Mouse (Mus musculus): ENCODE measurements around the gene Etnk1. TPM values are rescaled to one million over a fixed set of nuclear protein-coding genes. Genes with fewer than 3 reads are reported as not detected.

Etnk1 gene
- total RNA-seq, 2 experiments from 2014 or later = 28.5 to 29.4 TPM

DNA sequence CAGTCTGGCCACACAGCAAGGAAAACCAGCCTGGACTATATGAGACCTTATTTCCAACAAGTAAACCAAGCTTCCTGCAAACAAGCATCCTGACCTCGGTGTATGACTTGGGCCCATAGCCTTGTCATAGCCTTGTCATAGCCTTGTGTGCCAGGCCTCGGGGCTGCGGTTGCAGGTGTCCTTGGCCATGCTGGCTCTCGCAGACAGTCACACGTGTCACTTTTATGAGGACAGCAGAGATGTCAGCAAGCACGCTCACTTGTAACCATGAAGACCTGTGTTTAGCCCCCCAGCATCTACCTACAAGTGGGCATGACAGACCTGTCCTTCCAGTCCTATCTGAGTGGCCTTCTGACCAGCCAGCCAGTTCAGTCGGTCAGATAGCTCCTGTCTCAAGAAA lies 31.4 kb downstream of the Etnk1 start:
- intact Hi-C loops (cut with DNase I) = no loop called here
- no peak for DNase-seq

GRCm38 (mm10) chr6:143203097-143203496 lies 36.1 kb downstream of the Etnk1 start:
- intact Hi-C loops (cut with DNase I) = no loop called here
- DNase-seq = no peak

- intact Hi-C loops (cut with DNase I) = no loop called here
Measured at GRCm38 (mm10) chr6:143208880-143209279, 41.9 kb downstream of the Etnk1 start.

DNA sequence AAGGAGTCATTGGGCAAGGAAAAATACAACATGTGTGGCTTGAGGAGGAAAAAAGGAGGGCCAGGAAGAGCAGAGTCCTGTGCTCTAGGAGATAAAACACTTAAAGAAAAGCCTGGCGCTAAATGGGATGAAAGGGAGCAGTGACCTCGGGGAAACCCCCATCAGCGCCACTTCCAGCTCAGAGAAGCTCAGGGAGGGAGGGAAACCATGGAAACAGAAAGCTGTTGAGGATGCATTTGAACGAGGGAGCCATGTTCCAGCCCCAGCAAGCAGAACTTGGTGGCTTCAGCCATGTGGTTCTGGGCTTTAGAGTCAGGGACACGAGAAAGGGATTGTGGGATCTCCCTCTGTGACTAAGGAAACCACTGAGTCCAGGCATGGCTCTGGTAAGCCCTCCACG lies 45.7 kb downstream of the Etnk1 start:
- no peak for DNase-seq
- intact Hi-C loops (cut with DNase I) = loop anchor here (10.0 kb wide), 1 partner anchor 1752 kb away; no protein-coding TSS in a partner anchor

More at GRCm38 (mm10) chr6:143208880-143209279, 41.9 kb downstream of the Etnk1 start:
- DNase-seq = no peak

- intact Hi-C loops (cut with DNase I) = loop anchor here (10.0 kb wide), 1 partner anchor 1751 kb away; no protein-coding TSS in a partner anchor
- no peak for DNase-seq
Measured at GRCm38 (mm10) chr6:143213461-143213860, 46.4 kb downstream of the Etnk1 start.

GRCm38 (mm10) chr6:143216221-143216620 lies 49.2 kb downstream of the Etnk1 start:
- intact Hi-C loops (cut with DNase I) = loop anchor here (10.0 kb wide), 1 partner anchor 1749 kb away; no protein-coding TSS in a partner anchor
- no peak for DNase-seq

- peak; percentile 61 to 78 for DNase-seq
- intact Hi-C loops (cut with DNase I) = loop anchor here (2.0 to 10.0 kb wide), 2 partner anchors 245 to 1745 kb away; no protein-coding TSS in a partner anchor
Measured at GRCm38 (mm10) chr6:143219347-143219746, 52.3 kb downstream of the Etnk1 start.

DNA sequence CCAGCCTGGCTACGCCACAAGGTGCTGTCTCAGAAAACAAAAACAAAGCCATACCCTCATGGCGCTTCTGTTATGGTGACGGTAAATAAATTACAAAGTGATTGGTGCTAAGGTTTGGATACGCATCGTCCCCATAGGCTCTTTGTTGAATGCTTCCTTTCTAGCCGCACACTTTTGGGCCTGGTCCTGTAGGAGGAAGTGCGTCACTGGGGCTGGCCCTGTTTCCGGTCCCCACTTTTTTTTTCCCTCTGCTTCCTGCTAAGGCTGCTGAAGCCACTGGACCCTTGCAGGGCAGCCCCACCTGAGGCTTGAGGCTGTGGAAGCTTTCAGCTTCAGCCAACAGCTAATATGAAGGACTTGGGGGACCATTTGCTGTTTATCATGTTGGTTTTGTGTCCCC lies 54.2 kb downstream of the Etnk1 start:
- no peak for DNase-seq
- intact Hi-C loops (cut with DNase I) = loop anchor here (10.0 kb wide), 1 partner anchor 154 kb away; no protein-coding TSS in a partner anchor

DNA sequence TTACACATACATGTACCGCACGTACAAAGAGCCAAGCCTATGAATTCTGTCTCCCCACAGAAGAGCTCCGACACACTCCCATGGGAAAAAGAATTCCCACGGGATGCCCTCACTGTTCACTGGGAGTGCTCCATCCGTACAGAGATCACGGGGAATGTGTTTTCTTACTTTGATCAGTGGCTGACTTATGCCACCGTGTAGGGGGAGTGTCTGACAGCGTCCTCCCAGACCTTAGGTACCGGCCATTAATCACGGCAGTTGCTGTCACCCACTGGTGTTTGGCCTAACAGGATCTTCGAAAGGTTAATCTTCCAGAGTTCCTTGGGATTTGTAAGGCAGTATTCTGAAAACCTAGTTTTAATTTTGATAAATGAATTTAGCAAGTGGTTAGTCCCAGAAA lies 57.0 kb downstream of the Etnk1 start:
- intact Hi-C loops (cut with DNase I) = loop anchor here (10.0 kb wide), 1 partner anchor 151 kb away; no protein-coding TSS in a partner anchor
- no peak for DNase-seq

DNA sequence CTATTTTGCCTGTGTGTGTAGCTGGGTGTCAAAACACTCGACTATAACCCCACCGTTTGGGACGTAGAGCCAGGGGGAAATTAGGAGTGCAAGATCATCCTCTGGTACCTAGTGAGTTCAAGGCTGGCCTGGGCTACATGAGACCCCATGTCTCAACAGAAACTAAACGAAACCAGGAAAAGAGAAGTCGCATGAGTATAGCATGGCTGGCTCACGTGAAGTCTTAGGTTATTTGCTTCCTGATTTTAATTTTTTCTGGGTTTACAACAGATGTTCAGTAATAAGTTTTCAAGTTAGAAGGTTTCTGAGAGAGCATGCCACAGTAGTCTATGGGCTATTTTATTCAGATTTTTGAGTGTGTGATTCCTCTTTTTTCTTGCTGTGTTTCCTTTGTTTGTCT lies 57.9 kb downstream of the Etnk1 start:
- intact Hi-C loops (cut with DNase I) = loop anchor here (10.0 kb wide), 1 partner anchor 150 kb away; no protein-coding TSS in a partner anchor
- DNase-seq = no peak

- DNase-seq = no peak
- intact Hi-C loops (cut with DNase I) = loop anchor here (10.0 kb wide), 1 partner anchor 146 kb away; no protein-coding TSS in a partner anchor
Measured at GRCm38 (mm10) chr6:143228696-143229095, 61.7 kb downstream of the Etnk1 start.

DNA sequence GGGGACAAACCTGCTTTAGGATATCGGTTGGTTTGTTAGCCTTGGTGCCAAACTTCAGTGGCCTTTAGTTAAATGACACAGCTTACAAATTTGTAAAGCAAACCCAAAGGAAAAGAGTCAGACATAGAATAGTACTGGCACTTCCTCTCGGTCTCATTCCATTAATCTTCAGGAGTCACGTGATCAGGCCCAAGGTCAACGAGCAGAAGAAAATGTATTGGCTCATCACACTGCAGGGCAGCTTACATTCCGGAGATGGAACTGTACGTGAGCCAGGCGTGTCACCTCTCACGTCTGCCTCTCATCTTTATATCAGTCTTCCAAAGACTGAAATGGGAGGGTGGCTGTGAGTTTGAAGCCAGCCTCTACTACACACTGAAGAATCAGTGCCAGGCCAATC lies 62.9 kb downstream of the Etnk1 start:
- intact Hi-C loops (cut with DNase I) = loop anchor here (10.0 kb wide), 1 partner anchor 145 kb away; no protein-coding TSS in a partner anchor

GRCm38 (mm10) chr6:143230888-143231287 lies 63.9 kb downstream of the Etnk1 start:
- intact Hi-C loops (cut with DNase I) = no loop called here
- DNase-seq = no peak

More for the DNA sequence above, 62.9 kb downstream of the Etnk1 start:
- DNase-seq = no peak

DNA sequence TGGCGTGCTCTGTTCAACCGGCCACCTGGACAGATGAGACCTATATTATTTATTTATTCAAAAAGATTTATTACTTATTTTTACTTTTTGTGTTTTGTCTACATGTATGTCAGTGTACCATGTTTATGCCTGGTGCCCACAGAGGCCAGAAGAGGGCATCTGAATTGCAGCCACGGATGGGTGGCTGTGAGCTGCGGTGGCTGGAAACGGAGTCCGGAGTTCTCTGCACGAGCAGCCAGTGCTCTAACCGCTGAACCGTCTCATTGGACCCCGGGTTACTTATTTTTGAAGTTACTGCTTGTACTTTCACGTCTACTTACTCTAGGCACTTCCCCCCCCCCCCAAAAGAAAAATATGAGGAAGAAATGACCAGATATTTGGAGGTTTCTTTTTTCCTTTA lies 65.7 kb downstream of the Etnk1 start:
- intact Hi-C loops (cut with DNase I) = no loop called here

DNA sequence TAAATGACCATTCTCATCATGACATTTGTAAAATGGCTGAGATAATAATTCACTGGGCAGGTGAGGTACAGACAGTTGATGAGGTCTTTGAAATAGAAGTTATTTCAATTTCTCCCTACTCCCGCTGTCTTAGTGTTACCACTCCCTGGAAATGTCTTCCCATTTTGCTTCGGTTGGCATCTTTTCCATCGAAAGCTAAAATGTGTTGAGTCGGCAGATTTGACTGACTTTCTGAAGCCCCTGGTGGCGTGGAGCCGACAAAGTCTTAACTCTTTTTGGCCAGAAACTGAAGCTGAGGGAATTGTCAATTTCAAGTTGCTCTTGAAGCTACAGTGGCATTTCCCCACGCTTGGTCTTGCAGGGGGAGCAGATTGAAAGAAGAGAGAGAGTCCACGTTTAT lies 67.8 kb downstream of the Etnk1 start:
- intact Hi-C loops (cut with DNase I) = no loop called here
- DNase-seq = no peak

More for the DNA sequence above, 65.7 kb downstream of the Etnk1 start:
- no peak for DNase-seq

- DNase-seq = no peak
- intact Hi-C loops (cut with DNase I) = no loop called here
Measured at GRCm38 (mm10) chr6:143239362-143240074, 72.5 kb downstream of the Etnk1 start.

DNA sequence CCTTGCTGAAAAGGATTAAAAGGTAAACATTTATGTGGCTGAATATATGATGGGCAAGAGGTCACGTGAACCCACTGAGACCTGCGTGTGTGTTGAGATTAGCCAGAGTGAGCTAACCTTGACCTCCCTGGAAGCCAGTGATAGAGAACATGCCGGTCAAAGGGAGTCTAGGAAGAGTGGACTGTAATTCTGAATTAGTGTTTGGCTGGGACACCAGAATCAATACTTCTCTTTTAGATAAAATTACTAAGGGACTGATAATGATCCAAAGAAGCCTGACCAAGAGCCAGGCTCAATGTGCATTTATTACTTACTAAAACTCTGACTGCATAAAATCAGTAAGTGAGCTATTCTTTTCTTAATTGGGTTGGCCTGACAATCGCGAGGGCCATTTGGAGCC lies 76.2 kb downstream of the Etnk1 start:
- intact Hi-C loops (cut with DNase I) = no loop called here

GRCm38 (mm10) chr6:143257921-143258320 lies 90.9 kb downstream of the Etnk1 start:
- no peak for DNase-seq
- intact Hi-C loops (cut with DNase I) = no loop called here

More for the DNA sequence above, 76.2 kb downstream of the Etnk1 start:
- DNase-seq = no peak

DNA sequence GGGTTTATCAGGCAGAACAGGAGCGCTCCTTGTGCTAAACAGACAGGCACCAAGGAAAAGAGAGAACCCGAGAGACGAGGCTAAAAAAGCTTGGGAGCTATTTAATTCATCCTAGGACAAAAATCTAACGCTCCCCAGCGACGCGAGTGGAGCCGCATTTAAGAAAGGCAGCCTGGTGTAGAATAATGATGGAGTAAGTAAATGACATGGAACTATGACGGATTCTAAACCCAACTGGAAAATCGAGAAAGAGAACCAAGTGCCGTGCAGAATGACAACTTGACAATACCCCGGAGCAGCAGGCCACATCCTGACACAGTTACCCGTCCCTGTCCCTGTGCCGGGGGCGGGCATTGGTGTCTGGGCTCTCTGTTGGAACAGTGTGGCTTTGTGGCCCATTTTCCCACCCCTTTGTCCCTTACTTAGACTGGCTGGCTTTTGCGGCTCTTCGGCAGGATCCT lies 92.2 kb downstream of the Etnk1 start:
- intact Hi-C loops (cut with DNase I) = no loop called here

GRCm38 (mm10) chr6:143259870-143260559 lies 93.0 kb downstream of the Etnk1 start:
- peak in 1 of 2 experiments; percentile 2 for DNase-seq
- intact Hi-C loops (cut with DNase I) = no loop called here

More for the DNA sequence above, 92.2 kb downstream of the Etnk1 start:
- no peak for DNase-seq

DNA sequence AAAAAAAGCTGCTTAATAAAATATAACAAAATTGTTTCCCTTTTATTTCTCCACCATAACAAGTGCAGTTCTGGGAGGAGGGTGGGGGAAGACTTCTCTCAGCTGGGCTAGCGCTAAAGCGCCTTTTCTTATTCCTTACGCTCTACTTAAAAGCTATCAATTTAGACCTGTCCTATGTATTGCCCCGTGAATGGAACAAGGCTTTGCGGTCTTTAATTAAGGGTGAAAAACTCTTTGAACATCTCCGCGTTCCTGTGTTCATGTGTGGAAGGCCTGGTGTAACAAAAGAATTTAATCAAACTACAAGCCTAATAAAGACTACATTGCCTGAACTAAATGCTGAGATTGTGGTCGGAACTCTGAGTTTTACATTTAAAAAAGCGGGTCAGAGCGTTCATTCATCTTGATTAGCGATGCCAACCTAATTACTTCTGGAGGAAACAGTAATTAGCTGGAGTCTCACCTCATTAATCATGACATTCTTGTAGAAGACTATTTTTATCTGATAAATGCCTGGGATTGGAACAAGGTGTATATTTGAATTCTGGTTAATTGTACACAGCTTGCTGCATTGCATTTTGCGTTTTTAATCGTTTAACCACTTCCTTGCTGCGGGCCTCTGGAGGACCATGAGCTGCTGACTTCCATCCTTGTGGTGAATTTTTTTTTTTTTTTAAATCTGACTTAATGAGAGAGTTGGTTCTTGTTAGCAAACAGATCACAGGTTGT lies 93.7 kb downstream of the Etnk1 start:
- DNase-seq = no peak
- intact Hi-C loops (cut with DNase I) = no loop called here

All from heart, postnatal 10 days (tissue).